8 mouse cellular contexts compared by ENCODE assay signal in genomic region chr1:177702481-177703146, GRCm38 (mm10). TPM values are rescaled to one million over a fixed set of nuclear protein-coding genes. Genes with fewer than 3 reads are reported as not detected.
DNase-seq lines count a peak whose midpoint lies in the region; ATAC-seq and TF ChIP-seq lines count a peak whose summit lies in the region.

No protein-coding gene starts in this region.

- TF ChIP-seq POLR2A in cortical plate, adult 2 months (IDR thresholded peaks at IDR 0.05; ENCODE audit: extremely low read depth, insufficient read depth, low read length), result no peak

- peak; percentile 88 for DNase-seq in adipocyte (ENCODE audit: low spot score)
- peak; percentile 60 to 66 for DNase-seq in gastrocnemius, adult 8-10 months (ENCODE audit: low spot score in 2 of 2)
- peak; percentile 64 for DNase-seq in hindlimb bud, embryonic 11.5 days (ENCODE audit: extremely low spot score, low read depth, low spot score)
- peak; percentile 79 to 88 for DNase-seq in left cerebral cortex, postnatal 10 days (ENCODE audit: extremely low spot score in 1 of 2, low spot score in 2 of 2)
- peak; percentile 89 to 92 for DNase-seq in right cerebral cortex, postnatal 10 days (ENCODE audit: low spot score in 2 of 2)
- DNase-seq in urinary bladder, postnatal 36 days (ENCODE audit: low spot score in 2 of 2), result peak; percentile 66 to 77

- ATAC-seq in megakaryocyte progenitor cell, adult 5-6 weeks (replicated peaks; ENCODE audit: poor library complexity), result peak; percentile 72

- H3K4me3 ChIP-seq in cortical plate, adult 2 months (ENCODE audit: insufficient read depth, low read length), result peak overlapping the region; percentile 32

- intact Hi-C loops in left cerebral cortex, postnatal 10 days (cut with DNase I), result no loop called here

- TF ChIP-seq CTCF in cortical plate, adult 2 months (IDR thresholded peaks at IDR 0.05; ENCODE audit: extremely low read depth, insufficient read depth, low read length), result peak; percentile 84

- no peaks in the 10 kb centered on the region for H3K4me1 ChIP-seq in cortical plate, adult 2 months (ENCODE audit: control insufficient read depth, insufficient read depth, low read length)

- H3K27ac ChIP-seq in cortical plate, adult 2 months (ENCODE audit: insufficient read depth, low read length), result no peak overlapping the region

RNA-seq across cellular contexts. Expression of gene 1700016C15Rik, which starts 27.0 kb away (rescaled TPM):
- polyA plus RNA-seq in cortical plate, adult 2 months (2012; rRNA removed), result not detected in 2 replicates
- not detected for total RNA-seq in gastrocnemius, adult 8-10 months (2022)
- not detected for total RNA-seq in left cerebral cortex, postnatal 10 days (2021)
- total RNA-seq in megakaryocyte progenitor cell, adult 5-6 weeks (2015), result not detected in 2 replicates
- not detected in 2 replicates for total RNA-seq in megakaryocyte progenitor cell, adult 5-6 weeks (2017)
